Mouse (Mus musculus) liver, adult 2 months (tissue): ENCODE measurements at regions not wholly inside any gene's neighbourhood (a gene's known extent, or its start where the extent isn't known, plus 50 kb on each side); places are given as distances from the start of the nearest gene placed in this dataset.

Experiments
- CTCF ChIP-seq: fragments of 200-500 bp; IDR thresholded peaks from 2 replicates; pipeline ENCODE4 v1.5.1; 2011; ENCODE audit warnings: low read depth, low read length, control low read depth
- POLR2A ChIP-seq: fragments of 200-500 bp; IDR thresholded peaks from 2 replicates; pipeline ENCODE4 v1.6.1; 2011; ENCODE audit warnings: low read length, control low read depth; ENCODE audit not compliant: insufficient read depth; ENCODE audit errors: extremely low read depth

DNA sequence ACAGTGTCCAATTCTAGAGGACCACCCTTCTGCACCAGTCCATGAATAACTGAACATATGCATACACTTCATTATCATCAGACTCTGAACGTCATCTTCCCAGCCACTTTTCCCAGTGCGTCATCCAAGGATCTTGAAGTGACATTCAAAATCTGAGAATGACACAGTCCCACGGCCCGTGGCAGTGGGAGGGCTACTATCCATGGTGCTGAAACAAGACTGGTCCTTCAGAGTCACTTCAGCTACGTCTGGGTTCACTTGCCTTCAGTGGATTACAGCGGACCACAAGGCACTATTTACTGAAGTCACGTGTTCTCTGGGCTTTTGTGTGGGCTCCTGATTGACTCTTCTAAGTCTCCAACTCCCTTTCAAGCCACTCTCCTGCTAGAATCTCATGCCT is 128.7 kb downstream of the Aipl1 start:
- TF ChIP-seq CTCF (no peak), POLR2A (no peak)
